Mouse (Mus musculus) hindbrain, postnatal 0 days (tissue): ENCODE results near the gene Mrgpra1. TPM values are rescaled to one million over a fixed set of nuclear protein-coding genes. Genes with fewer than 3 reads are reported as not detected.
"Not testable (repeated sequence)": the region's sequence is repeated elsewhere in the genome, so short reads cannot be mapped to it uniquely, and the experiment has no call there.

Experiments
- ATAC-seq: fragments of 200-750 bp; cut with Nextera tagmentation; 2 replicates; pipeline ENCODE4 v1.8.0; 2017; ENCODE audit warnings: mild to moderate bottlenecking, moderate TSS enrichment, moderate library complexity
- DNase-seq: peaks from one replicate; pipeline ENCODE4 v3.0.0-alpha.2; 2015; ENCODE audit warnings: low spot score
- H3K27ac ChIP-seq: fragments of 300-500 bp; sonication (generic); 2 replicates; pipeline ENCODE4 v1.5.1; 2014; ENCODE audit warnings: mild to moderate bottlenecking
- H3K27me3 ChIP-seq: fragments of 300-500 bp; sonication (generic); 2 replicates; pipeline ENCODE4 v1.6.1; 2014; ENCODE audit warnings: low read length, mixed read lengths; ENCODE audit not compliant: insufficient read depth
- H3K36me3 ChIP-seq: fragments of 300-500 bp; sonication (generic); 2 replicates; pipeline ENCODE4 v1.6.1; 2014; ENCODE audit warnings: low read length, mixed read lengths; ENCODE audit not compliant: insufficient read depth
- H3K4me1 ChIP-seq: fragments of 300-500 bp; sonication (generic); 2 replicates; pipeline ENCODE4 v1.6.1; 2014; ENCODE audit warnings: antibody characterized with exemption, low read length, mixed read lengths; ENCODE audit not compliant: insufficient read depth
- H3K4me2 ChIP-seq: fragments of 300-500 bp; sonication (generic); 2 replicates; pipeline ENCODE4 v1.6.1; 2014; ENCODE audit warnings: low read depth, mild to moderate bottlenecking, low read length, moderate library complexity, mixed read lengths
- H3K4me3 ChIP-seq: fragments of 300-500 bp; sonication (generic); 2 replicates; pipeline ENCODE4 v1.5.1; 2014; ENCODE audit warnings: low read length
- H3K9ac ChIP-seq: fragments of 300-500 bp; sonication (generic); replicated peaks from 2 replicates; pipeline ENCODE4 v1.6.1; 2014; ENCODE audit warnings: mild to moderate bottlenecking, low read length, moderate library complexity, mixed read lengths
- H3K9me3 ChIP-seq: fragments of 300-500 bp; sonication (generic); 2 replicates; pipeline ENCODE4 v1.6.1; 2016; ENCODE audit warnings: low read length, mixed read lengths
- CTCF ChIP-seq: IDR thresholded peaks from 2 replicates; pipeline ENCODE4 v1.5.1; 2016; ENCODE audit warnings: antibody characterized with exemption, control low read depth, low read depth
- WGBS: fragments of 180-500 bp; shearing (Covaris S2); extraction: QIAGEN DNeasy Blood & Tissue Kit; methylation state at CpG from one replicate; pipeline ENCODE4 v1.1.7; 2014; 5-methylcytosine and 5-hydroxymethylcytosine counted together
- polyA plus RNA-seq: library from polyadenylated mRNA; unstranded; fragments of >200 nt; fragmentation: Nextera tagmentation; extraction: Ambion mirVana; gene quantifications from 2 replicates; pipeline ENCODE4 v1.2.1, GENCODE M21; 2015
- total RNA-seq: library from RNA; depleted of rRNA; stranded (reverse); fragments of >200 nt; gene quantifications from 2 replicates; pipeline ENCODE4 v1.2.3, GENCODE M21; 2014; rRNA removed

The Mrgpra1 gene
- total RNA-seq (not detected in 2 replicates), polyA plus RNA-seq (not detected in 2 replicates)

DNA sequence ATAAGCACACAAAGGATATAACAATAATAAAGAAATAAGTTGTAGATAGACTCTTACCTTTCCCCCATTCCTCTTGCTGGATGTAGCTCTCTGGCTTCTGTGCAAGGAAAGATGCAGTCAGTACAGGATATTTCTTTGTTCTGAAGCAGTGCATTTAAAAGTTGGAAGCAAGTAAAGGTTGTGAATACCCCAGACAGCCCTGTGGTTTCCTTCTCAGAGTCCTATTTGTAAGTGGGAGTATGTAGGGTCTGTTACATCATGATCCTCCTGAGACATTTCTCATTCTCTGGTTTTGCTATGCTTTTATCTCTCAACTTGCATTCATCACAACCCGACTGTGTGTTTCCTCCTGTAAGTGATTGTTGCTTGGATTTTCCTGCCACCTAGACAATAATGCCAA is at the start of gene Mrgpra1:
TSS of gene Mrgpra1 (minus strand) at position 101 of the 400 bp plus-strand sequence.
- 88% methylated on average over 1 of the region's 1 CpGs for WGBS
- H3K9ac ChIP-seq, result no peak within 1 kb of the TSS

GRCm38 (mm10) chr7:47401125-47401524 is 47.1 kb upstream of the Mrgpra1 start:
- Histone ChIP-seq H3K9ac (no peak overlapping the region), H3K4me1 (no peaks in the 10 kb centered on the region), H3K9me3 (no peaks in the 10 kb centered on the region), H3K36me3 (no peaks in the 10 kb centered on the region), H3K27me3 (no peaks in the 10 kb centered on the region), H3K4me3 (no peak overlapping the region), H3K27ac (no peak overlapping the region), H3K4me2 (no peak overlapping the region)
- TF ChIP-seq CTCF, result no peak
- ATAC-seq (no peak), DNase-seq (no peak)

More for the DNA sequence above, at the start of gene Mrgpra1:
- Histone ChIP-seq H3K27me3 (no peaks in the 10 kb centered on the region), H3K4me2 (no peak within 1 kb of the TSS), H3K27ac (no peak within 1 kb of the TSS), H3K9me3 (peaks cover 11% of the 10 kb centered on the region), H3K4me1 (no peaks in the 10 kb centered on the region), H3K4me3 (no peak within 1 kb of the TSS), H3K36me3 (no peaks in the 10 kb centered on the region)
- TF ChIP-seq CTCF, result no peak
- ATAC-seq (no peak), DNase-seq (no peak)

GRCm38 (mm10) chr7:47348421-47348820 is 5.6 kb downstream of the Mrgpra1 start:
- no peaks in the 10 kb centered on the region for H3K4me1 ChIP-seq
- TF ChIP-seq CTCF, result no peak
- no peaks in the 10 kb centered on the region for H3K27me3 ChIP-seq
- DNase-seq (no peak), ATAC-seq (no peak)
- H3K36me3 ChIP-seq, result no peaks in the 10 kb centered on the region
- 71% methylated on average over 3 of the region's 3 CpGs for WGBS
- no peak overlapping the region for H3K9ac ChIP-seq
- H3K4me3 ChIP-seq, result no peak overlapping the region
- H3K27ac ChIP-seq, result no peak overlapping the region
- H3K4me2 ChIP-seq, result no peak overlapping the region
- peaks cover 6% of the 10 kb centered on the region for H3K9me3 ChIP-seq

DNA sequence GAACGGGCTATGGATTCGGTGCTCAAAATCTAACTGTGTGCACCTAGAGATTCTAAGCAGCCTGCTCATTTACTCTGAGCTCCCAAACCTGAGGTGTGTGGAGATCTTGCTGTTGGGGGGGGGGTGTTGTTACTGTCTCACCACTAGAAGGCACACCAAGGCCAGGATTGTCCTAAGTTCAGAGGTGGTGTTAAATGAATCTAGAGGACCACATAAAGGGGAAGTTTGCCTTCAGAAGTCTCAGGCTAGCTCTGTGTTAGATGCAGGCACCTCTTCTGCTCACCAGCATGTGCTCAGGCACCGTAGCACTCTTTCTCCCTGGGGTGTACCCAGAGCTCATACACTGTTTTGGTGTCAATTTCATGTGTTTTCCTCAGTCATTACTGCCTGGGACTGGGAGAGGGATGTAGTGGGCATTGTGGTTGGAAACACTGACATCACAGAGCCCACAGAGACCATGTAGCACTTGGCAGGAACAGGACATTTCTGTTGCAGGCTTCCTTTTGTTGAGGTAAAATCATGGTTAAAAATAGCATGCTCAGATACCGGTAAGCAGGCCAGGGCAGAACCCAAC is 8.0 kb downstream of the Mrgpra1 start:
- no peaks in the 10 kb centered on the region for H3K4me1 ChIP-seq
- DNase-seq, result no peak
- H3K4me3 ChIP-seq, result no peak overlapping the region
- no peak overlapping the region for H3K4me2 ChIP-seq
- H3K27me3 ChIP-seq, result no peaks in the 10 kb centered on the region
- H3K9ac ChIP-seq, result no peak overlapping the region
- no peak overlapping the region for H3K27ac ChIP-seq
- H3K36me3 ChIP-seq, result no peaks in the 10 kb centered on the region
- 86% methylated on average over 4 of the region's 4 CpGs for WGBS
- no peak for TF ChIP-seq CTCF
- ATAC-seq, result no peak
- H3K9me3 ChIP-seq, result peaks cover 10% of the 10 kb centered on the region

GRCm38 (mm10) chr7:47341887-47342286 is 12.2 kb downstream of the Mrgpra1 start:
- DNase-seq, H3K4me3 ChIP-seq, H3K27me3 ChIP-seq, H3K9ac ChIP-seq, H3K27ac ChIP-seq, H3K4me2 ChIP-seq, ATAC-seq, H3K4me1 ChIP-seq, H3K36me3 ChIP-seq: not testable (repeated sequence)
- 86% methylated on average over 3 of the region's 3 CpGs for WGBS
- H3K9me3 ChIP-seq, result peaks cover 10% of the 10 kb centered on the region

DNA sequence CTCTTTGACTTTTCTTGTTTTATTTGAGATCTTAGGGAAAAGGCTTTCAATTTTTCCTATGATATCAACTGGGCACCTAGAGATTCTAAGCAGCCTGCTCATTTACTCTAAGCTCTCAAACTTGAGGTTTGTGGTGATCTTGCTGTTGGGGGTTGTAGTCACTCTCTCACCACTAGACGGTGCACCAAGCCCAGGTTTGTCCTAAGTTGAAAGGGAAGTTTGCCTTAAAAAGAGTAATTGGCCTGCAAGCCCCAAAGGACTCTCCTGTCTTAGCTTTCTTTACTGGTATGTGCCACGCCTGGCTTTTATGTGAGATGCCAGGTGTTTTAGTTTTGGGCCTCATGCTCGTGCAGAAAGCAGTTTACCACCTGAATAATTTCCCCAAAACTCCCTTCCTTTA is 12.7 kb downstream of the Mrgpra1 start:
- DNase-seq, H3K4me2 ChIP-seq, H3K27me3 ChIP-seq, H3K27ac ChIP-seq, H3K36me3 ChIP-seq, ATAC-seq, H3K9ac ChIP-seq, H3K4me3 ChIP-seq, H3K4me1 ChIP-seq: not testable (repeated sequence)
- 66% methylated on average over 3 of the region's 3 CpGs for WGBS
- peaks cover 10% of the 10 kb centered on the region for H3K9me3 ChIP-seq

DNA sequence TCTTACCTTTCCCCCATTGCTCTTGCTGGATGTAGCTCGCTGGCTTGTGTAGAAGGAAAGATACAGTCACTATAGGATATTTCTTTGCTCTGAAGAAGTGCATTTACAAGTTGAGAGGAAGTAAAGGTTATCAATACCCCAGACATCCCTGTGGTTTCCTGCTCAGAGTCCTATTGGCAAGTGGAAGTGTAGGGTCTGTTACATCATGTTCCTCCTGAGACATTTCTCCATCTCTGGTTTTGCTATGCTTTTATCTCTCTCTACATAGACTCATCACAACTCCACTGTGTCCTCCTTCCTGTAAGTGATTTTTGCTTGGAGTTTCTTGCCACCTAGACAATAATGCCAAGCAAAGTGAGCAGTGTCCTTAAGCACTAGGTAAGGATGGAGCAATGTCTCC is 35.7 kb downstream of the Mrgpra1 start:
- H3K36me3 ChIP-seq, result no peaks in the 10 kb centered on the region
- H3K4me2 ChIP-seq, result no peak overlapping the region
- H3K27ac ChIP-seq, result no peak overlapping the region
- no peak for TF ChIP-seq CTCF
- no peaks in the 10 kb centered on the region for H3K27me3 ChIP-seq
- H3K9ac ChIP-seq, result no peak overlapping the region
- H3K9me3 ChIP-seq, result peaks cover 9% of the 10 kb centered on the region
- DNase-seq (no peak), ATAC-seq (no peak)
- H3K4me1 ChIP-seq, result no peaks in the 10 kb centered on the region
- H3K4me3 ChIP-seq, result no peak overlapping the region
- 63% methylated on average over 1 of the region's 1 CpGs for WGBS
